8 mouse cellular contexts compared by ENCODE assay signal in the genomic region with DNA sequence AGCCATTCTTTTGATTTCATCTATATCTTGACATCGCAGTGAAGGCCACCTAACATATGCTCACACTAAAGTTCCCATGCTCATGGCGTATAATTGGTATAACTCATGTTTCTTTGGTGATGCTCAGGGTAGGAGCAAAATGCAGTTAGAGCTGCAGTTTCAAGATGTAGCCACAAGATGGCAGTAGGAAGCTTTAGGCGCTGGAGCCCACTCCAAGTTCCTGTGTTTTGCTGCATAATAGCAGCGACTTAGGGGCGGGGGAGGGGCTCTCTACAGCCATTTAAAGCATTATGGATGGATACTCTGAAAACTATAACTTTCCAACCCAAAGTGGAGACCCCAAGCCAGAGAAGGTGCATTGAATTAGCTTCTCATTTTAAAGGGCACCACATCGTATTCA. TPM values are rescaled to one million over a fixed set of nuclear protein-coding genes. Genes with fewer than 3 reads are reported as not detected.
DNase-seq lines count a peak whose midpoint lies in the region; ATAC-seq and TF ChIP-seq lines count a peak whose summit lies in the region.

No protein-coding gene starts in this region.

- H3K4me3 ChIP-seq in liver, embryonic 12.5 days = no peak overlapping the region
- H3K4me3 ChIP-seq in forebrain, postnatal 0 days (ENCODE audit: low read depth, low read length) = no peak overlapping the region

- H3K27me3 ChIP-seq in liver, embryonic 12.5 days (replicated peaks) = no peaks in the 10 kb centered on the region
- no peaks in the 10 kb centered on the region for H3K27me3 ChIP-seq in forebrain, postnatal 0 days (ENCODE audit: insufficient read depth, low read length)

- 17% methylated on average over 6 of the region's 6 CpGs for WGBS in liver, embryonic 12.5 days (ENCODE audit: insufficient replicate concordance)
- 15% methylated on average over 6 of the region's 6 CpGs for WGBS in forebrain, postnatal 0 days

- H3K4me1 ChIP-seq in liver, embryonic 12.5 days = no peaks in the 10 kb centered on the region
- no peaks in the 10 kb centered on the region for H3K4me1 ChIP-seq in forebrain, postnatal 0 days (ENCODE audit: insufficient read depth)

- peak; percentile 13 for DNase-seq in liver
- peak; percentile 75 for DNase-seq in brain, embryonic 14.5 days (ENCODE audit: low read depth)
- peak; percentile 81 for DNase-seq in forebrain, postnatal 0 days
- peak; percentile 17 to 48 for DNase-seq in layer of hippocampus, adult 8-10 months (ENCODE audit: low spot score in 2 of 2)
- DNase-seq in lung, postnatal 36 days = peak; percentile 19
- peak; percentile 35 for DNase-seq in right cerebral cortex, postnatal 14 days
- DNase-seq in spleen, postnatal 14 days (ENCODE audit: low spot score in 2 of 2) = no peak

- H3K9me3 ChIP-seq in liver, embryonic 12.5 days (replicated peaks) = no peaks in the 10 kb centered on the region
- H3K9me3 ChIP-seq in forebrain, postnatal 0 days (ENCODE audit: low read length) = no peaks in the 10 kb centered on the region

- no peaks in the 10 kb centered on the region for H3K36me3 ChIP-seq in liver, embryonic 12.5 days
- no peaks in the 10 kb centered on the region for H3K36me3 ChIP-seq in forebrain, postnatal 0 days (ENCODE audit: insufficient read depth)

- no peak for TF ChIP-seq POLR2A in brain, embryonic 14.5 days (IDR thresholded peaks at IDR 0.05; ENCODE audit: borderline replicate concordance, extremely low read depth, insufficient read depth, insufficient read length, poor library complexity, severe bottlenecking)

- TF ChIP-seq CTCF in brain, embryonic 14.5 days (IDR thresholded peaks at IDR 0.05; ENCODE audit: borderline replicate concordance, extremely low read depth, insufficient read depth, insufficient read length) = peak; percentile 87
- TF ChIP-seq CTCF in forebrain, postnatal 0 days (IDR thresholded peaks at IDR 0.05; ENCODE audit: low read depth) = peak; percentile 88

- no peak overlapping the region for H3K4me2 ChIP-seq in liver, embryonic 12.5 days
- H3K4me2 ChIP-seq in forebrain, postnatal 0 days (ENCODE audit: low read depth) = no peak overlapping the region

- no peak overlapping the region for H3K27ac ChIP-seq in liver, embryonic 12.5 days
- H3K27ac ChIP-seq in forebrain, postnatal 0 days (ENCODE audit: low read depth, low read length) = no peak overlapping the region

- H3K9ac ChIP-seq in liver, embryonic 12.5 days = no peak overlapping the region
- no peak overlapping the region for H3K9ac ChIP-seq in forebrain, postnatal 0 days

- no peak for ATAC-seq in liver, embryonic 12.5 days
- peak; percentile 78 for ATAC-seq in forebrain, postnatal 0 days

RNA-seq across cellular contexts. Expression of gene Acsm4, which starts 16.4 kb away (rescaled TPM):
- polyA plus RNA-seq in liver, embryonic 12.5 days (2016; fragmentation: Nextera tagmentation; extraction: Ambion mirVana) = not detected in 2 replicates
- polyA plus RNA-seq in brain, embryonic 14.5 days (2012; rRNA removed) = not detected in 2 replicates
- not detected in 2 replicates for total RNA-seq in forebrain, postnatal 0 days (2014; rRNA removed)
- polyA plus RNA-seq in forebrain, postnatal 0 days (2015; fragmentation: Nextera tagmentation; extraction: Ambion mirVana) = 0.09 TPM in 1 of 2 replicates, not detected in the other
- total RNA-seq in layer of hippocampus, adult 8-10 months (2022) = not detected

RNA-seq across cellular contexts. Expression of gene Thumpd1, which starts 47.1 kb away (rescaled TPM):
- 51.4 and 52.8 TPM in 2 replicates for polyA plus RNA-seq in liver, embryonic 12.5 days (2016; fragmentation: Nextera tagmentation; extraction: Ambion mirVana)
- polyA plus RNA-seq in brain, embryonic 14.5 days (2012; rRNA removed) = 47.0 and 48.5 TPM in 2 replicates
- 57.9 and 76.8 TPM in 2 replicates for total RNA-seq in forebrain, postnatal 0 days (2014; rRNA removed)
- polyA plus RNA-seq in forebrain, postnatal 0 days (2015; fragmentation: Nextera tagmentation; extraction: Ambion mirVana) = 77.2 and 79.8 TPM in 2 replicates
- 10 to 100 TPM; 45.8 to 52.3 (median 50.7) TPM for total RNA-seq in layer of hippocampus, adult 8-10 months (2022)

Comparison
In these comparisons a context has a peak if more than half of its experiments do, and no peak if none do; other contexts are left out.
1. DNase-seq: peak in liver (single experiment), brain, embryonic 14.5 days (single experiment), forebrain, postnatal 0 days (single experiment), layer of hippocampus, adult 8-10 months (2 of 2), lung, postnatal 36 days (single experiment) and right cerebral cortex, postnatal 14 days (single experiment); none in spleen, postnatal 14 days (0 of 2).